Mouse (Mus musculus) embryonic facial prominence, embryonic 11.5 days (tissue): ENCODE results near the gene Camkk2. TPM values are rescaled to one million over a fixed set of nuclear protein-coding genes. Genes with fewer than 3 reads are reported as not detected.

Experiments
- ATAC-seq: fragments of 200-750 bp; cut with Nextera tagmentation; replicated peaks from 2 replicates; pipeline ENCODE4 v1.8.0; 2017; ENCODE audit warnings: low read depth; ENCODE audit not compliant: insufficient number of reproducible peaks, low FRiP score, low TSS enrichment
- DNase-seq: peaks from one replicate; pipeline ENCODE4 v3.0.0-alpha.2; 2015; ENCODE audit warnings: low spot score
- H3K27ac ChIP-seq: fragments of 300-500 bp; sonication (generic); replicated peaks from 2 replicates; pipeline ENCODE4 v1.5.1; 2014; ENCODE audit warnings: mild to moderate bottlenecking, low read depth, low read length, control low read depth
- H3K27me3 ChIP-seq: fragments of 300-500 bp; sonication (generic); 2 replicates; pipeline ENCODE4 v1.6.1; 2014; ENCODE audit warnings: mild to moderate bottlenecking, low read length, moderate library complexity, mixed read lengths; ENCODE audit not compliant: control insufficient read depth, insufficient read depth
- H3K36me3 ChIP-seq: fragments of 300-500 bp; sonication (generic); replicated peaks from 2 replicates; pipeline ENCODE4 v1.6.1; 2014; ENCODE audit warnings: low read depth, mild to moderate bottlenecking, low read length, moderate library complexity, mixed read lengths; ENCODE audit not compliant: control insufficient read depth, insufficient read depth
- H3K4me1 ChIP-seq: fragments of 300-500 bp; sonication (generic); 2 replicates; pipeline ENCODE4 v1.6.1; 2014; ENCODE audit warnings: low read length, mixed read lengths; ENCODE audit not compliant: control insufficient read depth, insufficient read depth
- H3K4me2 ChIP-seq: fragments of 300-500 bp; sonication (generic); 2 replicates; pipeline ENCODE4 v1.6.1; 2014; ENCODE audit warnings: low read depth, mild to moderate bottlenecking, control low read depth, low read length, moderate library complexity
- H3K4me3 ChIP-seq: fragments of 300-500 bp; sonication (generic); 2 replicates; pipeline ENCODE4 v1.5.1; 2014; ENCODE audit warnings: low read depth, low read length, control low read depth
- H3K9ac ChIP-seq: fragments of 300-500 bp; sonication (generic); replicated peaks from 2 replicates; pipeline ENCODE4 v1.6.1; 2014; ENCODE audit warnings: mild to moderate bottlenecking, control low read depth, low read length
- H3K9me3 ChIP-seq: fragments of 300-500 bp; sonication (generic); replicated peaks from 2 replicates; pipeline ENCODE4 v1.6.1; 2016; ENCODE audit warnings: mild to moderate bottlenecking, low read length, inconsistent platforms, mixed read lengths; ENCODE audit not compliant: control insufficient read depth
- WGBS: fragments of 180-500 bp; shearing (Covaris S2); extraction: QIAGEN DNeasy Blood & Tissue Kit; methylation state at CpG from one replicate; pipeline ENCODE4 v1.1.7; 2014; 5-methylcytosine and 5-hydroxymethylcytosine counted together
- polyA plus RNA-seq: library from polyadenylated mRNA; unstranded; fragments of >200 nt; fragmentation: Nextera tagmentation; extraction: Ambion mirVana; gene quantifications from 2 replicates; pipeline ENCODE4 v1.2.1, GENCODE M21; 2014

Gene Camkk2
- polyA plus RNA-seq, 1 experiment from 2014 or later, result 21.0 TPM

DNA sequence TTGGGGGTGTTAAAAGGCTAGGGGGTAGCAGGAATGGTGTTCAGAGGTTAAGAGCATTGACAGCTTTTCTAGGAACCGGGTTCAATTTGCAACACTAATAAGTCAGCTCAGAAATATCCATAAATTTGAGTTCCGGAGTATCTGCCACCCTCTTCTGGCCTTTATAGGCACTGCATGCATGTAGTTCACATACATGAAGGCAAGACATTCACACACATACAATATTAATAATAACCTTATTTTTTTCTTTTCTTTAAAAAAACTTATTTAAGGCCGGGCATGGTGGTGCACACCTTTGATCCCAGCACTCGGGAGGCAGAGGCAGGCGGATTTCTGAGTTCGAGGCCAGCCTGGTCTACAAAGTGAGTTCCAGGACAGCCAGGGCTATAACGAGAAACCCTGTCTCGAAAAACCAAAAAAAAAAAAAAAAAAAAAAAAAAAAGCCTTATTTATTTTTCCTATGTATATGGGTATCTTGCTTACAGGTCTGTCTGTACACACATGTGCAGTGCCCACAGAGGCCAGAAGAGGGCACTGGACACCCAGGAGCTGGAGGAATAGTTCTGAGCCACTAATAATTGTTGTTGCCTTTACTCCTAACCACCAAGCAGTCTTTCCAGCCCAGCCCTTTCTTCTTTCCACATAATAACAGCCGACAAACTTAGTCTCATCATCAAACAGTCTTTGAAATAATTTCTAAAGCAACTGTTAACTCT lies 32.3 kb upstream of the Camkk2 start:
- H3K36me3 ChIP-seq, result peaks cover 18% of the 10 kb centered on the region
- no peaks in the 10 kb centered on the region for H3K4me1 ChIP-seq
- H3K9ac ChIP-seq, result no peak overlapping the region
- H3K4me3 ChIP-seq, result no peak overlapping the region
- no peak overlapping the region for H3K4me2 ChIP-seq
- peak; percentile 77 for DNase-seq
- no peaks in the 10 kb centered on the region for H3K9me3 ChIP-seq
- WGBS, result 94% methylated on average over 9 of the region's 9 CpGs
- no peak for ATAC-seq
- H3K27ac ChIP-seq, result no peak overlapping the region
- H3K27me3 ChIP-seq, result no peaks in the 10 kb centered on the region

DNA sequence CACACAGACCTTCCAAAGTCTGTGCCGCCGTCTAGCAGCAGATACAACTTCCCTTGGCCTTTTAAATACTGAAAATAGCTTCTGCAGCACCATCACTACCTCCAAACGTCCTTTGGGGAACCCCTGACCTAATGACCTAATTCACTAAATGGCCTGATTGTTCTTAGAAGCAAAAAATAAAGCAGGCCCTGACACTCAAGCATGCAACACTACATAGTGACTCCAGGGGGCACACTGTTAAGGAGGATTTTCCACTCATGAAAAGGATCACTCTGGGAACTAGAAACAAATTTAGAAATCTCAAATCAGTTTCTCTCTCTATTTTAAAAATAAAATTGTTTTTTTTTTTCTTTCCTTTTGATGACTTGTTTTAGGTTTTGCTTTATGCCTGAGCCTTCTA lies 26.3 kb upstream of the Camkk2 start:
- no peaks in the 10 kb centered on the region for H3K27me3 ChIP-seq
- ATAC-seq (no peak), DNase-seq (peak; percentile 27)
- H3K4me1 ChIP-seq, result no peaks in the 10 kb centered on the region
- H3K4me2 ChIP-seq, result no peak overlapping the region
- 47% methylated on average over 3 of the region's 3 CpGs for WGBS
- no peaks in the 10 kb centered on the region for H3K9me3 ChIP-seq
- H3K4me3 ChIP-seq, result no peak overlapping the region
- H3K36me3 ChIP-seq, result peaks cover 36% of the 10 kb centered on the region
- H3K27ac ChIP-seq, result no peak overlapping the region
- H3K9ac ChIP-seq, result no peak overlapping the region

DNA sequence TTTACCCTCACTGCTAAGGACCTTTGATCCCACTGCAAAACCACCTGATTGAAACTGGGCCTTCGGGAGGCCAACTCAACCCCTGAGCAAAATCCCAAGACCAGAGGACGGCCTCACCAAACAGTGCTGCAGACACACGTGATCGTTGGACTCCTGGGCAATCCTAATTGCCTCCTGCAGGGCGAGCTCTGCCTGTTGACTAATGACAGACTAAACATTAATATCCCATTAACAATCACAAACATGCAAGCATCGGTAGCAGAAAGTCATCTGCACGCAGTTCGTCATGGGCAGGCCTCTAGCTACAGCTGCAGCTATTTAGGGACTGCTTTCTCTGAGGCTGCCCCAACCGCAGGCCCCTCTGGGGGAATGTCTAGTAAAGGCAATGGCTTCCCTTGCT lies 23.5 kb upstream of the Camkk2 start:
- H3K4me1 ChIP-seq, result no peaks in the 10 kb centered on the region
- H3K9me3 ChIP-seq, result no peaks in the 10 kb centered on the region
- no peak overlapping the region for H3K27ac ChIP-seq
- peaks cover 49% of the 10 kb centered on the region for H3K36me3 ChIP-seq
- no peaks in the 10 kb centered on the region for H3K27me3 ChIP-seq
- H3K4me2 ChIP-seq, result no peak overlapping the region
- DNase-seq (no peak), ATAC-seq (no peak)
- H3K4me3 ChIP-seq, result no peak overlapping the region
- 85% methylated on average over 9 of the region's 9 CpGs for WGBS
- no peak overlapping the region for H3K9ac ChIP-seq

DNA sequence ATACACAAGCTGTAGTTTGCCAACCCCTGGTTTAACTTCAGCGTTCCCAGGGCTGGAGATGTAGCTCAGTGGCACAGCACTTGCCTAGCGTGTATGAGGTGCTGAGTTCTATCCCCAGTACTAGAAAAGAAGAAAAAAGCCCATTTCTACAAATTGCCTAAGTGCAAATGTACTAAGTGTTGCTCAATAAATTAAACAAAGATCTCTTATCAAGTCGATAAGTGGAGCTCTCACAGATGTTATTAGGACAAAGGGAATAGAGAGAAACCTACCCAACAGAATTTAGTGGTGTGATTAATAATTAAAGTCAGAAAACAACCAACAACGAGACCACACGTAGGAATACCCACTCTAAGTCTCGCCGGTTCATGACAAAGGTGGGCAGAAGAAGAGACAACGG lies 22.5 kb upstream of the Camkk2 start:
- Histone ChIP-seq H3K9me3 (no peaks in the 10 kb centered on the region), H3K27ac (no peak overlapping the region), H3K9ac (no peak overlapping the region), H3K4me2 (no peak overlapping the region), H3K4me1 (no peaks in the 10 kb centered on the region), H3K27me3 (no peaks in the 10 kb centered on the region), H3K4me3 (no peak overlapping the region), H3K36me3 (peaks cover 50% of the 10 kb centered on the region)
- 96% methylated on average over 8 of the region's 8 CpGs for whole genome bisulfite sequencing
- DNase-seq (no peak), ATAC-seq (no peak)

DNA sequence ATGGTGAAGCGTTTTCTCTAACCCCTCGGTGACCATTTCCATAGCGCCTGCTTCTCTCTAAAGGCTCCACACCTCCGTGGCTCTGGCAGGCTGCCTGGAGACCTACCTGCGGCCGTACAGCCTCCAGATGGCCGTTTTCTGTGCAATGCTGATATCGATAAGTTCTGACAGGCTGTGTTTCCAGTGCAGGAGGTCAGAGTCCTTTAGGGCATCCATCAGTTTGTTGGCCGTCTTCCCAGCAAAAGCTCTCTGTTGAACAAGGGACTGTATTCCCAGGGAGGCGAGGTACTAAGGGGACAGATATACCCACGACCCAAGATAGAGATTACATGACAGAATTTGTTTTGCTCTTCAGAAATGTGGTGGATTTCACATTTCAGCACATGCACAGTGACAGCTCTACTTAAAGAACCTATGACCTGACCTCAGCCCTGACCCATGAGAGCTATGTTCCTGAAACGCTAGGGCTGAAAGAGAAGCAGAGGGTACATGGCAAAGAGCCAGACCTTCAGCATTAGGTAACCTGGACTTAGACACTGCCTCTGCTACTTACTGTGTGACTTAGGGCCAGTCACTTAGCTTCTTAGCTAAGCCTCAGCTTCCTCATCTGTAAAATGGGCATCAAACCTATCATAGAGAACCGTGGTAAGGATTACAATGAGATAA lies 21.3 kb upstream of the Camkk2 start:
- H3K4me3 ChIP-seq, result no peak overlapping the region
- no peaks in the 10 kb centered on the region for H3K9me3 ChIP-seq
- ATAC-seq (no peak), DNase-seq (no peak)
- WGBS, result 83% methylated on average over 13 of the region's 13 CpGs
- no peak overlapping the region for H3K9ac ChIP-seq
- peaks cover 49% of the 10 kb centered on the region for H3K36me3 ChIP-seq
- no peak overlapping the region for H3K4me2 ChIP-seq
- H3K27me3 ChIP-seq, result no peaks in the 10 kb centered on the region
- H3K27ac ChIP-seq, result no peak overlapping the region
- no peaks in the 10 kb centered on the region for H3K4me1 ChIP-seq

DNA sequence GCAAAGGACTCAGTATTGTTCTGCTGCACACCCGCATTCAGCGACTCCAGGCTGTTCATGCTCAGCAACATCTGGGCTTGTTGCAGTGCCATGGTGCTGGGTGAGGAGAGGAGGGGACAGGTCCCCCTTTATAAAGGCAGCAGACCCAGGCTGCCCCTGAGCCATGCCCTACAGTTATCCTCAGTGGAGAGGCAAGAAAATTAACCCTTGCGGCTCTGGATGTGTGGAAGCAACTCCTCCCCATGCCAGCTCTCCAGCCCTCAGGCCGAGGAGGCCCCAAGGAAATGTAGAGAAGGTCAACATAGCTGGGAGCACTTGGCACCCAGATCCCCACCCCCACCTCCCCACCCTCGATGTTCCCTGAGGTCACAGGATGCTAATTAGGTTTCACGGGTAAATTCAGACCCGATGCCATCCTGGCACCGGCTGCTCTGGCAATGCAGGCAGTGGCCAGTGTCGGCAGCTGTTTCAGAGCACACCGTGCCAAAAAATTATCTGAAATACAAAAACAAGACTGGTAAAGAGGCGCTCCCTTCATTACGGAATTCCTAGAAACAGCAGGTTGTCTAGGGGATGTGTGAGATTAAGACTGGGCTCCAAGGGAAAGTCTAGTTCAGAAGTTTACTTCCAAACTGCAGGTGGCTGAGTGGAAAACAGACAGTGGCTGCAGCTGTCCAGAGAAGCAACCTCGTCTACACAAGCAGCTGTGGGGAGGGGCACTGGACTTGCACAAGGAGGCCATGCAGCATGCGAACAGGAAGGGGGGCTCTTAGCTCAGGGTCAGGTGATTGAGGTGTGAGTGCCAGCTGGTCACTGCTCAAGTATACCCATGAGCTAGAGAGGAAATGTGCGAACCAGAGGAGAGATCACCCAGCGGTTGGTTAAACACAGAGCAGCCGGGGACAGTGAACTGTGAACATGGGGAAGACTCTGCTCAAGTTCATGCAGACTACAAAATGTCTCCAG lies 20.5 kb upstream of the Camkk2 start:
- Histone ChIP-seq H3K4me3 (no peak overlapping the region), H3K9me3 (no peaks in the 10 kb centered on the region), H3K36me3 (peaks cover 44% of the 10 kb centered on the region), H3K9ac (no peak overlapping the region), H3K27ac (no peak overlapping the region), H3K27me3 (no peaks in the 10 kb centered on the region), H3K4me1 (no peaks in the 10 kb centered on the region), H3K4me2 (no peak overlapping the region)
- DNase-seq (no peak), ATAC-seq (no peak)
- 83% methylated on average over 17 of the region's 17 CpGs for WGBS

DNA sequence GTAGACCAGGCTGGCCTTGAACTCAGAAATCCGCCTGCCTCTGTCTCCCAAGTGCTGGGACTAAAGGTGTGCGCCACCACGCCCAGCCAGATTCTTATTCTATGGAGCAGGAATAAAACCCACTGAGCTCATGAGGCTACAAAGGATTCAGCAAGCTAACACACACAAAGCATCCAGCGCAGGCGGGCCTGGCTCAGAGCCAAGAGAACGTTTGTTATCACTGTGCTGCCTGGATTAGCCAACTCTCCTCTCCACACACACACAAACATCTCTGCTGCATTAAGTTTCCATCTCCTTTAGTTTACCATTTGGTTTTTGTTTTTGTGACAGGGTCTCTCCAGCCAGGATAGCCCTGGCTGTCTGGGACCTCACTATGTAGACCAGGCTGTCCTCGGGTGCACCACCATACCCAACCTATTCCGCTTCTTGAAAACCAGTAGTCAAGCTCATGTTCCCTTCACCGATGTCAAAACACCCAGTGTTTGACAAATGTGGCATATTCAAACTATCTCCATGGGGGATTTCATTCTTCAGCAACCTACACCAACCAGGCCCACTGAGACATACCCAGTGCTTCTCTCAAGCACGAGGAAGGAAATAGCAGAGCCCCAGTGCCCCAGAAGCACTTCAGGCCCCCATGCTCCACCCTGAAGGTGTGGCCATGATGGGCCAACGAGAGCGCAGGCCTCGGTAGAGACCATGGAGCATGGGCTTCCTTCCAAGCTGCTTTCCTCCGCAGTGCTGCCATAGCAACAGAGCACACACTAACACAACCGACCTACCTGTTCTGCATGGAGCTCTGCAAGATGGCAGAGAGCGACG lies 19.6 kb upstream of the Camkk2 start:
- ATAC-seq, result no peak
- Histone ChIP-seq H3K27me3 (no peaks in the 10 kb centered on the region), H3K27ac (no peak overlapping the region), H3K4me1 (no peaks in the 10 kb centered on the region), H3K36me3 (peaks cover 35% of the 10 kb centered on the region), H3K9me3 (no peaks in the 10 kb centered on the region), H3K4me3 (no peak overlapping the region), H3K4me2 (no peak overlapping the region), H3K9ac (no peak overlapping the region)
- no peak for DNase-seq
- 82% methylated on average over 17 of the region's 17 CpGs for WGBS
